Mouse (Mus musculus) spleen, adult 2 months (tissue): ENCODE measurements around the gene Pacrg. TPM values are rescaled to one million over a fixed set of nuclear protein-coding genes. Genes with fewer than 3 reads are reported as not detected.

ENCODE experiments used
- DNase-seq, 2 experiments: peaks; one replicate each; pipeline versions ENCODE4 v3.0.0 to v3.0.0-alpha.2; 2012 to 2021; ENCODE audit warnings: low spot score in 2 of 2, low read depth in 1 of 2
- H3K27ac ChIP-seq: fragments of 200-500 bp; 2 replicates; pipeline ENCODE4 v1.5.1; 2012; ENCODE audit warnings: low read length, inconsistent platforms; ENCODE audit not compliant: insufficient read depth
- H3K27me3 ChIP-seq: fragments of 200-500 bp; 2 replicates; pipeline ENCODE4 v1.6.1; 2012; ENCODE audit warnings: mild to moderate bottlenecking, moderate library complexity, low read length, inconsistent platforms; ENCODE audit not compliant: control insufficient read depth, insufficient read depth
- H3K36me3 ChIP-seq: fragments of 200-500 bp; 2 replicates; pipeline ENCODE4 v1.6.1; 2012; ENCODE audit warnings: mild to moderate bottlenecking, low read length, inconsistent platforms; ENCODE audit not compliant: control insufficient read depth, insufficient read depth
- H3K4me1 ChIP-seq: fragments of 200-500 bp; 2 replicates; pipeline ENCODE4 v1.6.1; 2011; ENCODE audit warnings: inconsistent platforms; ENCODE audit not compliant: control insufficient read depth, insufficient read depth, insufficient read length
- H3K4me3 ChIP-seq: fragments of 200-500 bp; 2 replicates; pipeline ENCODE4 v1.5.1; 2011; ENCODE audit warnings: mild to moderate bottlenecking, inconsistent platforms; ENCODE audit not compliant: insufficient read depth, insufficient read length; ENCODE audit errors: extremely low read depth
- CTCF ChIP-seq: fragments of 200-500 bp; IDR thresholded peaks from 2 replicates; pipeline ENCODE4 v1.5.1; 2011; ENCODE audit warnings: mild to moderate bottlenecking, inconsistent platforms; ENCODE audit not compliant: insufficient read depth, insufficient read length, insufficient replicate concordance; ENCODE audit errors: extremely low read depth
- POLR2A ChIP-seq: fragments of 200-500 bp; IDR thresholded peaks from 2 replicates; pipeline ENCODE4 v1.6.1; 2011; ENCODE audit warnings: low read depth, low read length, inconsistent platforms
- WGBS: fragments of 180-500 bp; shearing (Covaris S2); methylation state at CpG from one replicate; pipeline ENCODE4 v1.1.7; 2018; 5-methylcytosine and 5-hydroxymethylcytosine counted together
- polyA plus RNA-seq: library from polyadenylated mRNA; depleted of rRNA; stranded (reverse); fragments of >200 nt; gene quantifications from 2 replicates; pipeline ENCODE4 v1.2.3, GENCODE M21; 2012

The Pacrg gene
- polyA plus RNA-seq, 1 experiment, result not detected

- Histone ChIP-seq H3K27ac (no peak overlapping the region), H3K4me1 (no peaks in the 10 kb centered on the region), H3K27me3 (no peaks in the 10 kb centered on the region), H3K36me3 (no peaks in the 10 kb centered on the region), H3K4me3 (no peak overlapping the region)
- DNase-seq, result no peak
- no peak for TF ChIP-seq CTCF
- TF ChIP-seq POLR2A, result no peak
- WGBS, result 69% methylated on average over 6 of the region's 6 CpGs
Observed at GRCm38 (mm10) chr17:10386548-10386947, 453.6 kb downstream of the Pacrg start.

- TF ChIP-seq CTCF, result no peak
- no peak for TF ChIP-seq POLR2A
- H3K27me3 ChIP-seq, result no peaks in the 10 kb centered on the region
- H3K4me1 ChIP-seq, result no peaks in the 10 kb centered on the region
- H3K4me3 ChIP-seq, result no peak overlapping the region
- no peaks in the 10 kb centered on the region for H3K36me3 ChIP-seq
- no peak for DNase-seq
- H3K27ac ChIP-seq, result no peak overlapping the region
- WGBS, result 74% methylated on average over 6 of the region's 6 CpGs
Observed at GRCm38 (mm10) chr17:10383406-10383805, 456.7 kb downstream of the Pacrg start.

DNA sequence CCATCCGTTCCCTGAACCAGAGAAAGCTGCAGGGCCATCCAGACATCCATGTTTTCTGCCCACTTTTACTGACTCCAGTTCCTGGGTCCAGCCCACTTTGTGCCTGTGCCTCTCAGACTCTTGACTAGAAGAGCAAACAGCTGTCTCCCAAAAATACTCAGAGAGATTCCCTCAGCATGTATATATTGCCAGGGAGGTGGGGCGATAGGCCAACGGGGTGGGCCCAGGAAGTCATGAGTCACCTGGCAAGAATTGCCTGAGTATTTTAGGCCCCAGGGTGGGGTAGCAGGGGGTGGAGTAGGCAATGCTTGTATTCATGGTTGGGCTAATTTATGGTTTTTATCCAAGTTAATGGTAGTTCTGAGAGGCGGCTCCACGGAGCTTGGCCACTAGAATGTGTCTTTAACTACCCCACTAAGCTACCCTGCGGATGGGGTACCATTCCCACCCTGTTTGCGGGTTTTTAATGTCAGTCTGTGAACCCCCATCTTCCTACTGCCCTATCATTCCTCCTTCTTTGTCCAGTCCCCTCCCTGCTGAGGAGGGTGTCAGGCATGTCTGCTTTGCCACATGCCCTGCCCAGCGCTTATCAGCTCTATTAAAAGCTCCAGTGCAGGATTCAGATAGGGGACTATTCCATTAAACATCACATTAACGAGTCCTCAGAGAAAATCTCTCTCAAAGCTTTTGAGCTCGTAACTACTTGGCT, 461.5 kb downstream of the Pacrg start:
- DNase-seq, result no peak
- H3K36me3 ChIP-seq, result no peaks in the 10 kb centered on the region
- TF ChIP-seq POLR2A, result no peak
- no peak for TF ChIP-seq CTCF
- no peaks in the 10 kb centered on the region for H3K4me1 ChIP-seq
- no peak overlapping the region for H3K27ac ChIP-seq
- no peak overlapping the region for H3K4me3 ChIP-seq
- no peaks in the 10 kb centered on the region for H3K27me3 ChIP-seq
- 85% methylated on average over 10 of the region's 10 CpGs for WGBS

- H3K27me3 ChIP-seq, result no peaks in the 10 kb centered on the region
- H3K4me1 ChIP-seq, result no peaks in the 10 kb centered on the region
- WGBS, result 96% methylated on average over 2 of the region's 2 CpGs
- no peaks in the 10 kb centered on the region for H3K36me3 ChIP-seq
- no peak for DNase-seq
- TF ChIP-seq CTCF (no peak), POLR2A (no peak)
- no peak overlapping the region for H3K27ac ChIP-seq
- H3K4me3 ChIP-seq, result no peak overlapping the region
Observed at GRCm38 (mm10) chr17:10377606-10378005, 462.5 kb downstream of the Pacrg start.

DNA sequence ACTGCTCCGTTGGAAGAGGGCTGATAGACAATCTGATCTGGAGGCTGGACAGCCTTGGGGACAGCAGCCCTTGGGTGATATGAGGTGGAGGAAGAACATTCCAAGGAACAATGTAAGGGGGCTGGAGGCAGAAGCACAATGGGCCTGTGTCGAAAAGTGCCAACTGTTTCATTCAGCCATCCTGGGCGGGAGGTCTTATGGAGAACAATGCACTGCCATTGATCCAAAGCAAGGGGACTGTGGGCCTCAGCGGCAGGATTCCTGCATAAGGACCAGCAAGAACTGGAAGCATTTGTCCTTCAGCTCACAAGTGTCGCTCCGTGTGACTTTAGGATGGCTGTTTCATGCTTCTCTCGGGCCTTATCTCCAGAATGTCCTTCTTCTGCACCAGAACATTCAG, 465.8 kb downstream of the Pacrg start:
- DNase-seq, result no peak
- Histone ChIP-seq H3K27ac (no peak overlapping the region), H3K4me1 (peaks cover 9% of the 10 kb centered on the region), H3K36me3 (no peaks in the 10 kb centered on the region), H3K27me3 (no peaks in the 10 kb centered on the region), H3K4me3 (no peak overlapping the region)
- WGBS, result 87% methylated on average over 7 of the region's 7 CpGs
- no peak for TF ChIP-seq POLR2A
- TF ChIP-seq CTCF, result no peak

GRCm38 (mm10) chr17:10373727-10374126, 466.4 kb downstream of the Pacrg start:
- Histone ChIP-seq H3K4me1 (peaks cover 9% of the 10 kb centered on the region), H3K27me3 (no peaks in the 10 kb centered on the region), H3K4me3 (no peak overlapping the region), H3K27ac (no peak overlapping the region), H3K36me3 (no peaks in the 10 kb centered on the region)
- DNase-seq, result no peak
- WGBS, result 87% methylated on average over 3 of the region's 3 CpGs
- TF ChIP-seq POLR2A (no peak), CTCF (no peak)

- TF ChIP-seq CTCF (no peak), POLR2A (no peak)
- H3K36me3 ChIP-seq, result no peaks in the 10 kb centered on the region
- no peak for DNase-seq
- H3K4me1 ChIP-seq, result peaks cover 9% of the 10 kb centered on the region
- no peak overlapping the region for H3K27ac ChIP-seq
- H3K27me3 ChIP-seq, result no peaks in the 10 kb centered on the region
- 73% methylated on average over 18 of the region's 18 CpGs for WGBS
- no peak overlapping the region for H3K4me3 ChIP-seq
Observed at GRCm38 (mm10) chr17:10372001-10372785, 467.9 kb downstream of the Pacrg start.
